Mouse (Mus musculus) stomach, postnatal 0 days (tissue): ENCODE measurements around the gene Cend1. TPM values are rescaled to one million over a fixed set of nuclear protein-coding genes. Genes with fewer than 3 reads are reported as not detected.

Experiments
- ATAC-seq: fragments of 200-750 bp; cut with Nextera tagmentation; 2 replicates; pipeline ENCODE4 v1.8.0; 2017; ENCODE audit not compliant: low FRiP score, low TSS enrichment
- DNase-seq: peaks from one replicate; pipeline ENCODE4 v3.0.0-alpha.2; 2016; ENCODE audit warnings: low spot score
- H3K27ac ChIP-seq: fragments of 300-500 bp; sonication (generic); replicated peaks from 2 replicates; pipeline ENCODE4 v1.5.1; 2014; ENCODE audit warnings: mild to moderate bottlenecking, control low read depth
- H3K27me3 ChIP-seq: fragments of 300-500 bp; sonication (generic); 2 replicates; pipeline ENCODE4 v1.6.1; 2014; ENCODE audit warnings: low read length; ENCODE audit not compliant: control insufficient read depth, insufficient read depth
- H3K36me3 ChIP-seq: fragments of 300-500 bp; sonication (generic); 2 replicates; pipeline ENCODE4 v1.6.1; 2014; ENCODE audit warnings: low read length, mixed read lengths; ENCODE audit not compliant: control insufficient read depth, insufficient read depth
- H3K4me1 ChIP-seq: fragments of 300-500 bp; sonication (generic); replicated peaks from 2 replicates; pipeline ENCODE4 v1.6.1; 2014; ENCODE audit warnings: antibody characterized with exemption; ENCODE audit not compliant: control insufficient read depth, insufficient read depth
- H3K4me2 ChIP-seq: fragments of 300-500 bp; sonication (generic); replicated peaks from 2 replicates; pipeline ENCODE4 v1.6.1; 2014; ENCODE audit warnings: low read depth, mild to moderate bottlenecking, control low read depth, moderate library complexity
- H3K4me3 ChIP-seq: fragments of 300-500 bp; sonication (generic); 2 replicates; pipeline ENCODE4 v1.5.1; 2014; ENCODE audit warnings: low read depth, low read length, control low read depth
- H3K9ac ChIP-seq: fragments of 300-500 bp; sonication (generic); 2 replicates; pipeline ENCODE4 v1.6.1; 2014; ENCODE audit warnings: mild to moderate bottlenecking, low read length, control low read depth, mixed read lengths
- H3K9me3 ChIP-seq: fragments of 300-500 bp; sonication (generic); 2 replicates; pipeline ENCODE4 v1.6.1; 2016; ENCODE audit warnings: low read length; ENCODE audit not compliant: control insufficient read depth
- CTCF ChIP-seq: IDR thresholded peaks from 2 replicates; pipeline ENCODE4 v1.5.1; 2016; ENCODE audit warnings: antibody characterized with exemption, low read depth, mild to moderate bottlenecking, moderate library complexity
- EP300 ChIP-seq: optimal IDR thresholded peaks from 2 replicates; pipeline ENCODE3; 2016; ENCODE audit warnings: antibody characterized with exemption
- WGBS: fragments of 180-500 bp; shearing (Covaris S2); extraction: QIAGEN DNeasy Blood & Tissue Kit; methylation state at CpG from one replicate; pipeline ENCODE4 v1.1.7; 2014; 5-methylcytosine and 5-hydroxymethylcytosine counted together
- polyA plus RNA-seq: library from polyadenylated mRNA; unstranded; fragments of >200 nt; fragmentation: Nextera tagmentation; extraction: Ambion mirVana; gene quantifications from 2 replicates; pipeline ENCODE4 v1.2.1, GENCODE M21; 2015

The Cend1 gene
- polyA plus RNA-seq, 1 experiment from 2014 or later, result 2.0 TPM

DNA sequence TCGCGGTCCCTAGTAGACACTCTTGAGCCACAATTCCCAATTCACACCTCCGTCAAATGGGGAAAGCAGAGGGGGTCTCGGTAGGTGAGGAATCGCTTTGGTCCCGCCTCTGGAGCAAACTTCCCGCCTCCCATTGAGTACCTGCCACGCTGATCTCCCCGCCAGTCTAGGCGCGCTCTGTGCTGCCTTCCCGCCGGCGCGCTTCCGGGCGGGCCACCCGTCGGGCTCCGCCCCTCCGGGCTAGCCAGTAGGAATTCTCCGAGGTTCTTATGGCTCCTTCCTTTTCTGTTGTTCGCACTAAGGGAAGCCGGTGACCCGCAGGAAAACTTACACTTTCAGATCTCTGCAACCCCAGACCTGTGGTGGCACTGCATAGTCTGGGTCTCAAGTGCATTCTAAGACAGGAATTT lies 14.5 kb upstream of the Cend1 start, which contains the start of gene Pidd1:
Gene Pidd1, minus strand, starts transcription at position 198 of the 410 bp plus-strand sequence.
- ATAC-seq (peak; percentile 69), DNase-seq (peak; percentile 88)
- no peak for TF ChIP-seq EP300
- TF ChIP-seq CTCF, result no peak
- Histone ChIP-seq H3K27me3 (no peaks in the 10 kb centered on the region), H3K4me2 (peak within 1 kb of the TSS; percentile 78), H3K27ac (peak within 1 kb of the TSS; percentile 61; the same call in 1 of the 2 replicates), H3K4me1 (peaks cover 4% of the 10 kb centered on the region; the same call in 1 of the 2 replicates), H3K36me3 (peaks cover 4% of the 10 kb centered on the region; the same call in 1 of the 2 replicates), H3K9ac (peak within 1 kb of the TSS; percentile 53), H3K9me3 (no peaks in the 10 kb centered on the region), H3K4me3 (peak within 1 kb of the TSS; percentile 46)
- WGBS, result under 1% methylated on average over 25 of the region's 25 CpGs

DNA sequence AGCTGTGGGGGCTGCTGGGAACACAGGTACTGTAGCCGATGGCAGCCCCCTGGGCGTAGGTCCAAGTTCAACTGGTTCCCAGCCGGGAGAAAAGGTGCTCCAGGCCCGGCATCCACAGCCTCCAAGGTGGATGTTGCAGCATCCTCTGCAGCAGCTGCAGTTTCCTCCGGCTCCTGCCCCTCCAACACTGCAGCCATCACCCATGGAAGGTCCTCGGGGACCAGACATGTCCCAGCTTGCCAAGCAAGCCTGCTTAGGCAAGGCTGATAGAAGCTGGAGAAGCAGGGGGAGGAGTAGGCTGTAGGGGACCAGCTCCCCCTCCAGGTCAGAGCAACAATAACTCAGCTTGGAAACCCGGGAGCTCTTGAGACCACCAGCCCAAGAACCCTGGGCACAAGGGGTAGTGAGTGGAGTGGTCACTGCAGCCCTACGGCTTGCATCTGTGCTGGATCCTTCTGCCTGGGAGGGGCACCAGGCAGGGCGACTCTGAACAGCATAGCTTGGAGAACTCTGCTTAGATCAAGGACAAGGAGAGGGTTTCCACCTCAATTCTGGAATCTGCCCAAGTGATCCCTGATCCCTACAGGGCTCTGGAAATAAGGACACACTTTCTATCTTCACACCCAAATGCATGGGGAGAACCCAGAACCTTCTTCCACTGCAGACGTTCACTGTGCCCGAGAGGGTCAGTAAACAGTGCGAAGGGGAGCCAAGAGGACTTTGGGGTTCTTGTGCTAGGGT lies 14.0 kb upstream of the Cend1 start:
- no peak for ATAC-seq
- H3K4me3 ChIP-seq, result peak overlapping the region; percentile 46
- no peaks in the 10 kb centered on the region for H3K27me3 ChIP-seq
- H3K9ac ChIP-seq, result peak overlapping the region; percentile 53
- no peak for DNase-seq
- no peaks in the 10 kb centered on the region for H3K36me3 ChIP-seq
- WGBS, result 13% methylated on average over 12 of the region's 12 CpGs
- H3K9me3 ChIP-seq, result no peaks in the 10 kb centered on the region
- H3K27ac ChIP-seq, result peak overlapping the region; percentile 61; the same call in 1 of the 2 replicates
- peaks cover 4% of the 10 kb centered on the region; the same call in 1 of the 2 replicates for H3K4me1 ChIP-seq
- H3K4me2 ChIP-seq, result peak overlapping the region; percentile 78
- peak; percentile 64 for TF ChIP-seq CTCF
- no peak for TF ChIP-seq EP300

DNA sequence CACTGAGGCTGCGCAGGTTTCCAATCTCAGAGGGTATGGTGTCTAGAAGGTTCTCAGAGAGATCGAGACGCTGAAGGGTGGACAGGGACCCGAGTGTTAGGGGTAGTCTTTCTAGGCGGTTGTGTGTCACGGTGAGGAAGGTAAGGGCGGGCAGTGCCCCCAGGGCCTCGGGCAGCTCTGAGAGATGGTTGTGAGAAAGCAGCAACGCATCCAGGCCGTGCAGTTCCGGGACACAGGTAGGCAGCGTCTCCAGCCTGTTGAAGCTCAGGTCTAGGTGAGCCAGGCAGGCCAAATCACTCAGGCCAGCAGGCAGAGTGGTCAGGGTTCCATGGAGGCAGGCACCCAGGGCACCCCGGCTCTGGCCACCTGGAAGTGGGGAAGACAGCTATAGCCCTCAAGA lies 12.9 kb upstream of the Cend1 start:
- Histone ChIP-seq H3K36me3 (no peaks in the 10 kb centered on the region), H3K27ac (no peak overlapping the region), H3K27me3 (no peaks in the 10 kb centered on the region), H3K4me2 (no peak overlapping the region), H3K4me3 (no peak overlapping the region), H3K9me3 (no peaks in the 10 kb centered on the region), H3K9ac (no peak overlapping the region), H3K4me1 (peaks cover 4% of the 10 kb centered on the region; the same call in 1 of the 2 replicates)
- TF ChIP-seq EP300 (no peak), CTCF (no peak)
- WGBS, result 91% methylated on average over 13 of the region's 13 CpGs
- DNase-seq (no peak), ATAC-seq (no peak)

DNA sequence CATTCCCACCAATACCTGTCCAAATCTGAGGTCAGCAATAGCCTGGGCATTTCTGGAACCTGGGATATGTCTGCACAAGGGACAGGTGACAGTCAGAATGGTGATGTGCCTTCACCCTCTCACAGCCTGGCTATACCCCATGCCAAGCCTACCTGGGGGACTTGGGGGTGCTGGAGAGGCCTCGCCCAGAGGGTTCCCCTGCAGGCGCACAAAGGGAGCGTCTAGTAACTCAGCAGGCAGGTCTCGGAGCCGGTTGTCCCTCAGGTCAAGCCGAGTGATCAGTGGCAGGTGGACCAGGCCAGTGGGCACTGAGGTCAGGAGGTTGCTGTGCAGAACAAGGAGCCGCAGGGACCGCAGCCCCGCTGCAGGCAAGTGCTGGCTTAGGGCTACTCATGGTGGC lies 12.2 kb upstream of the Cend1 start:
- WGBS, result 90% methylated on average over 9 of the region's 9 CpGs
- no peaks in the 10 kb centered on the region for H3K27me3 ChIP-seq
- no peak overlapping the region for H3K27ac ChIP-seq
- no peaks in the 10 kb centered on the region for H3K9me3 ChIP-seq
- ATAC-seq (no peak), DNase-seq (no peak)
- peaks cover 7% of the 10 kb centered on the region; the same call in 1 of the 2 replicates for H3K4me1 ChIP-seq
- TF ChIP-seq EP300 (no peak), CTCF (no peak)
- no peak overlapping the region for H3K4me2 ChIP-seq
- H3K9ac ChIP-seq, result no peak overlapping the region
- no peak overlapping the region for H3K4me3 ChIP-seq
- no peaks in the 10 kb centered on the region for H3K36me3 ChIP-seq

DNA sequence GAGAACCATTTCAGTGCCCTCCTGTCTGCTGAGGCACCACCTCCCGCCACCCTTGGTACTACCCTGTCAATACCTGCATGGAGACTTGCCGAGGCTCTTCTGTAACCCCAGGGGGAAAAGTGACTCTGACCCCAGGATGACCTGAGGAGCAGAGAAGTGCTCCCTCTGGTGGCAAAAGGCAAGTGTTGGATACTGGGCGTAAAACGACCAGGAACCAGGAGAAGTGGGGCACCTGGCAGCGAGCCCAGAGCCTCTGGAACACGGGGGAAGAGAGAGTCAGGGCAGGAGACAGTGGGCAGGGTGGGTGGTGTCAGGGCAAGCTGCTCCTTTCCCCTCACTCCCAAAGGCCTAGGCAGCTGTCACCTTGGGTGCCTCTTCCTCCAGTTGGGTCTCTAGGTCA lies 11.3 kb upstream of the Cend1 start:
- Histone ChIP-seq H3K4me1 (peaks cover 9% of the 10 kb centered on the region), H3K4me2 (no peak overlapping the region), H3K4me3 (no peak overlapping the region), H3K9me3 (no peaks in the 10 kb centered on the region), H3K9ac (no peak overlapping the region), H3K27me3 (no peaks in the 10 kb centered on the region), H3K27ac (no peak overlapping the region), H3K36me3 (no peaks in the 10 kb centered on the region)
- TF ChIP-seq CTCF (peak; percentile 87), EP300 (no peak)
- ATAC-seq (no peak), DNase-seq (peak; percentile 68)
- WGBS, result 28% methylated on average over 6 of the region's 6 CpGs

DNA sequence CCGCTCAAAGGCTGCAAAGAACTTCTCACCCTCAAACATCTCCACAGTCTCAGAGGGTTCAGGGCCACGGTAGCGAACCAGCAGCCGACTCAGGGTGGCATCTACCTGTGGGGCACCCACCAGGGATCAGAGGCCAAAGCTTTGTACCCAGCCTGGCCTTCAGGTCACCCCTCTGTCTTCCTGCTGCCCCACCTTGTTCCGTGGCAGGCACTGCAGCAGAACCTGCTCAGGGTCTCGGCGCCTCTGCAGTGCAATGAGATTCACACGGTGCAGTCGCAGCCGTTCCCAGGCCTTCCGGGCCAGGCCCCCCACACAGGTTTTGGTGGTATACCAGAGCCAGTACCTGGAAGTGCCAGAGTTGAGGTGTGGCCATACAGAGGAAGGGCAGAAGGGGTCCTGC lies 10.5 kb upstream of the Cend1 start:
- Histone ChIP-seq H3K4me3 (no peak overlapping the region), H3K27ac (no peak overlapping the region), H3K4me2 (no peak overlapping the region), H3K36me3 (no peaks in the 10 kb centered on the region), H3K9ac (no peak overlapping the region), H3K27me3 (no peaks in the 10 kb centered on the region), H3K9me3 (no peaks in the 10 kb centered on the region), H3K4me1 (peaks cover 9% of the 10 kb centered on the region)
- TF ChIP-seq CTCF (no peak), EP300 (no peak)
- ATAC-seq (no peak), DNase-seq (no peak)
- WGBS, result 95% methylated on average over 11 of the region's 11 CpGs
